Mouse (Mus musculus) lung, postnatal 10 days (tissue): ENCODE measurements around the gene Ppt2.

Source experiments
- DNase-seq: peaks from one replicate; pipeline ENCODE4 v3.0.0; 2021

Ppt2 gene

DNA sequence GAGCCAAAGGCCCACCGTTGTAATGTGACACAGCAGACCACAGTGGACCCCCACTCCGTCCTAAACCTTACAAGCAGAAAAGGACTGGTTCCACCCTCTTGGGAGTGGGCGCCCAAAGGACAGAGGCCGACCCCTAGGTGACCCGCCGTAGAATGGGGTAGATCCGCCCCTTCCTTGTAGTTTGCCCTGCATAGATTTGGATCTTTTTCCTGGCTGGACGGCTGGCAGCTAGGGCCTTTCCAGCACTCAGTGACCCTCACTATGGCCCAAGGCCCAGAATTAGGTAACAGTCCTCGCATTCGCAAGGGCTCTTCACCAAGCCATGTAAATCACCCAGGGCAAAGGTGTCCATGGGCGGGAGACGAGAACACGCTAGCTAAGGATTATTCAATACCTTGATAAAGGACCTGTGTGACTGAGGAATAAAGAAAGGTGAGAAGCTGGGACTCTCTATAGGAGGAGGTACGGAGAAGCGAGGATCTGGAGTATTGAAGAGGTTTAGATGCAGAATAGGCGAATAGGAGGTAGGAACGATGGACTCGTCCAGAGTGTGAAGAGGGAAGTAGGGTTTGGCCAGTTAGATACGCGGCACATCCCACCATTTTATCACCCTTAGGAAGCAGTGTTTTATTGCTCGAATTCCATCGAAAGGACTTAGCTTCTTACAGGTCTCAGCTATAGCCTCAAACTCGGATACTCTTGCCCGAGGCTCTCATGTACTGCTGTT is 23.6 kb downstream of the Ppt2 start:
- DNase-seq: peak; percentile 77

DNA sequence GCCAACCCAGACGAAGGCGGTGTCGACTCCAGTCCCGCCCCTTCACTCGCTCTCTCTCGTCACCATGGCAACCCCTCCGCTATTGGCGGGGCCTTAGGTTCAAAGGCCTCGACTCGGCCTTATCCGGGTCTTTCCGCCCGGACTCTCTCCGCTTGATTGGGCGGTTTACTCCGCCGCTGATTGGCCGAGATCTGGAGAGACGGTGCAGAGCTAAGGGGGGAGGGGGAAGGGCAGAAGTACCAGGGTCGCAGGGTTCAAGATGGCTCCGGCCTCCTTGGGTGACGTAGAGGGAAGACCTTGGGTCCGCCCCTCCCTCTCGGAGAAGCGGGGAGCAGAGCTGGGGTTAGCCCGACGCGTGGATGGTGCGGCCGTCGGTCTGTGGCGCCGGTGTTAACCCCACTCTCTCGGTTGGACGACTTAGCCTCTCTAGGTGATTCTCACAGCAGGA is 24.2 kb downstream of the Ppt2 start, which contains the start of gene Agpat1:
Agpat1 (plus strand) TSS at position 202 of the 448 bp plus-strand sequence.
- DNase-seq: peak; percentile 99

DNA sequence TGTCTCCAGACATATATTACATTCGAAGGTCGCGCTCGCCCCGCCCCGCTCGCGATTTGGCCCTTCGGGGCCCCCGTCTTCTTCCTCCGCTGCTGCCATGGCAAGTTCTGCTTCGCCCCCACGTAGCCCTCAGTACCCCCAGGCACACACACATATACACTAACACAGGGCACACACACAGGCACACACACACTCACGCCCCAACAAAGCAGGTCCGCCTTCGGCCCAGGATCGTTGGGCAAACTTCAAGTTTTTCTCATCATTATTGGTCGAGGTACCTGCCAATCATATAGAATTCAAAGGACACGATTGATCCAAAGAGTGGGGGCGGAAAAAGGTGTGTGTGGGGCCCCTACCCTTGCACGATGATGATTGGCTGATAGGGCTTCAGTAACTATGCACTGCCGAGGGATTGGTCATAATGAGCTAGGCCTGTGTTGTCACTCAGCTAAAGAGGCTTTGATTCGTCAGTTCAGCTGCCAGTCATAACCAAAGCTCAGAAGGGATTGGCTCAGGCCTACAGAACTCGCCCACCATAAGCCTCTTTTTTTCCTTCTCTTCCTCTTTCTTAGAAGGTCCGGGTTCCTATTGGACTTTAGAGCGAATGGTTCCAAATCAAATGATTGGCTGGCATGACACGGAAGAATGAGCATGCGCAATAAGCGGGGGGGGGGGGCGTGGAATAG is 24.8 kb downstream of the Ppt2 start, which contains the start of gene Rnf5:
Rnf5 (minus strand) TSS at position 316 of the 686 bp plus-strand sequence.
- peak; percentile 100 for DNase-seq

DNA sequence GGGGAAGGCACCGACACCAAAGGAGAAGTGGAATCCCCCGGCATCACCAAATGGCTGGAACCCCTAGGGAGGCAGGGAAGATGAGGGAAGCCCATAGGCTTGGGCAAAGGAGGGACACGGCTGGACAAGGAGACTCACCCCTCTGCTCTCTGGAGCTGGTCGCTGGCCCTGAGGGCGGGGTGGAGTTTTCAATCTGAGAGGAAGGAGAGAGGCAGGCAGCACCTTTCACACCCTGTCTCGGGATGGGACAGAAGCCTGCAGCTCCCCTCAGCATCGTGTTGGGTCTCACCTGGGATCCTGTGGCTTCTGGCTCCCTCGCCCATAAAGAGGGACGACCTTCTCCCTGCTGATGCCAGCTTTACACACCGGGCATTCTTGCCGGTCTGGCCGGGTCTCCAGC is 26.5 kb downstream of the Ppt2 start:
- DNase-seq: no peak

DNA sequence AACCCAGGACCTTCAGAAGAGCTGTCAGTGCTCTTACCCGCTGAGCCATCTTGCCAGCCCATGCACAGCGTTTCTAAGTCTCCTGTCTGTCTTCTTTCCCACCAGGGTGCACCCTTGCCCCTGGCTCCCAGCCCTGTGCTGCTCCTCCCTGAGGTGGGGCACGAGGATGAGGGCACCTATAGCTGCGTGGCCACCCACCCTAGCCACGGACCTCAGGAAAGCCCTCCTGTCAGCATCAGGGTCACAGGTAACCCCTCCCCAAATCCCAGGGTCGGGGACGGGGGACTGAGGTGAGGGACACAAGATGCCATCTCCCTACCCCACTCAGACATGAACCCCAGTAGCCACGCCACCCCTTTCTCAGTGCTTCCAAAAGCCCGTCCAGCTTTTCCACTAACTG is 28.4 kb downstream of the Ppt2 start:
- DNase-seq: no peak

DNA sequence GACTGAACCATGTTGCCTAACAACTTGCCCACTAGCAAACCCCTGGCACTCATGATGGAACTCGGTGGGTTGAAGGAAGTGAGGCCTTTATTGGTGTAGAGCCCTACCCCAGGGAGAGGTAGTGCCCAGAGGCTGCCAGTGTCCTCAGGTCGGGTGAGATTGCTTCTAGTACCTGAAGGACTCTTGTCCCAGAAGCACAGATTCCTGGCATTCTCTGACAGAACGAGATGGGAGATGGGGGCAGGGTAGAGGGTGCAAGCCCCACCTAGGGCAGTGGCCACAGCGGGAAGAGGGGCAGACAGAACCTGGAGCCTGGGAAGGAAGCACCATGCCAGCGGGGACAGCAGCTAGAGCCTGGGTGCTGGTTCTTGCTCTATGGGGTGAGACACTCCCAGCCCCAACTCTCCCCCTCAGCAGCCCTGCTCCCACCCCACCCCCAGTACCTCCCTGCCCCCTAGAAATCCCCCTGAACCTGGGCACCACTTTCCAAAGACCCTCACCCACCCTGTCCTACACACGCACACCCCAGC is 30.7 kb downstream of the Ppt2 start, which contains the start of gene Ager:
Ager (plus strand) TSS at position 297 of the 530 bp plus-strand sequence.
- DNase-seq: peak; percentile 78

DNA sequence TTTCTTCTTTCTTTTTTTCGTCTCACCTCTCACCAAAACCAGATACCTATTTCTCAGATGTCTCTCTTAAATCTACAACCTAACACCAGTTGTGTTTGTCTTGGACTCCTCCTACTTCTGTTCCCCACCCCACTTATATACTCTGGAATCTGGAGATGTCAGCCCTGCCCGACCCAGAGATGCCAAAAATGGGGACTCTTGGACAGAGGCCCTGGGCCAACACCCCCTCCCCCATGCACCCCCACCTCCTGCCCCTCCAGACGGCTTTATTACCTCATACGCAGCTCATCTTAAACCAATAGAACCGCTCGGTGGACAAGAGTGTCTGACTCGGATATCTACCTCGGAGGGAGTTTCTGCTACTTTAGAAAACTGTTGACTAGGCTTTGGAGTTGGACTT is 32.2 kb downstream of the Ppt2 start:
- no peak for DNase-seq

DNA sequence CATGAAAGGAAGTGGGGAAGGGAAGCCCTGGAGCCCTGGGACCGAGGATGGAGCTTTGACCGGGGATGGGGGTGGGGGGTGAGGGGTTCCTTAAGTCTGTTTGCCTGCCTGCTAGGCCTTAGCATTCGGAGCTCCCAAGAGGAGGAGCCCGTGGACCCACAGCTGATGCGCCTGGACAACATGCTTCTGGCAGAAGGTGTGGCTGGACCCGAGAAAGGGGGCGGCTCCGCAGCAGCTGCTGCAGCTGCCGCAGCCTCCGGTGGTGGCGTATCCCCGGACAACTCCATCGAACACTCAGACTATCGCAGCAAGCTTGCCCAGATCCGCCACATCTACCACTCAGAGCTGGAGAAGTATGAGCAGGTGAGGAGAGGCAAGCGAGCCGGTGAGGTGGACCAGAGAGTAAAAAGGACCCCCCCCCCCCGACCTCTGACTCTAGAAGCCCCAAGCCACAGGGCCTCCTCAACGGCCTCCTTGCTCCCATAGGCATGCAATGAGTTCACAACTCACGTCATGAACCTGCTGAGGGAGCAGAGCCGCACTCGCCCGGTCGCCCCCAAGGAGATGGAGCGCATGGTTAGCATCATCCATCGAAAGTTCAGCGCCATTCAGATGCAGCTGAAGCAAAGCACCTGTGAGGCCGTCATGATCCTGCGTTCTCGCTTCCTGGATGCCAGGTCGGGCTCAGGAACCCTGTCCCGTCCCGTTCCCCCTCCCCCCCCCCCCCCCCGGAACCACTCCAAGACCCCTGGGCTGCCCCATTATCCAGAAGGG is 34.4 kb downstream of the Ppt2 start:
- DNase-seq: peak; percentile 70

DNA sequence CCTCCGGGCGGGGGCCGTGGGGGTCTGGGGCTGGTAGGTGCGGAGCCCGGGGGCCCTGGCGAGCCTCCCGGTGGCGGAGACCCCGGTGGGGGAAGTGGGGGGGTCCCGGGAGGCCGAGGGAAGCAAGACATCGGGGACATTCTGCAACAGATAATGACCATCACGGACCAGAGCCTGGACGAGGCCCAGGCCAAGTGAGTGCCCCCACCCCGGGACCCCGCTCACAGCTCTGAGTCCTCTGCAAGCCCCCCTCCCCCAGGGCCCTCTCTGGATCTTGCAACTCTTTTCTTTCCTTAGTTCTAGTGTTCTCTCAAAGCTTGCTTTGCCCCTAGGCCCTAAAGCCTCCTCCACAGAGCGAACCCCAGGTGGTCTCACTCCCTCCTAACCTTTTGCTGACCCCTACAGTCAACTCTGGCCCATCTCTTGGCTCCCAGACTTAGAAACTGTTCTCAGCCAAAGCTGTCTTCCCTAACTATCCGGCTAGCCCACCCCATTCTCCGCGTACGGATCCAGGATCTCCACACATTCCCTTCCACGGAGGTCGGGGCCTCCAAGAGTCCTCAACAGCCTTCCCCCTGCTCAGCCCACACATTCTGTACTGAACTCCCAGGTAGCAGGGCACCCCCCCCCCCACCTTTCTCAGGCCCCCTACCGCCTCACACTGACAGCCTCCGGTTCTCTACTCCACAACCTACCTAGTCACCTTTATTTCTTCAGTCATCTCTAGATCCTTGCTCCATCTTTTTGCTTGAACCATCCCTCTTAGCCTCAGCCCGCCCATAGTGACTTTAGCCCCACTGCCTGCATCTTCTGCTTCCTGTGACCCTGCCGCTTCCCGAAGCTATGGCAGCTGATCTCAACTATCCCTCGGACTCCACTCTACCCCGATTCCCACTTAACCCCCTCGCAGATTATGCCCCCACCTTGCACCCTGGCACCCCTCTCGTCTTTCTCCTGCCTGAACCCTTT is 35.4 kb downstream of the Ppt2 start:
- DNase-seq: peak; percentile 61

DNA sequence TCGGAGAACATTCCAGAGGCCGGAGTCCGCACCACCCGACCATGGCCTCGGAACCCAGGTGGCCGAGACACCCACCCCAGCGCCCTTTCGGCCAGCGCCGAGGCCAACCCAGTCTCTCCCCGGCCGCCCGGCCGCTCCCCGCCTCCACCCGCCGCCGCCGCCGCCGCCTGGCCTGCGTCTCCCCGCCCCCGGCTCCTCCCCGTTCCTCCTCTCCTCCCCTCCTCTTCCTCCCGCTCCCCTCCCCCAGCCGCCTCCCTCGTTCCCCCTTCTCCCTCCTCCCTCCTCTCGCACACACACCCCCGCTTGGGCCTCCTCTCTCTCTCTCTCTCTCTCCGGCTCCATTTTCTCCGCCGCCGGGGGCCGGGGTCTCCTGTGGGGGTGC is 36.3 kb downstream of the Ppt2 start:
- peak; percentile 96 for DNase-seq

DNA sequence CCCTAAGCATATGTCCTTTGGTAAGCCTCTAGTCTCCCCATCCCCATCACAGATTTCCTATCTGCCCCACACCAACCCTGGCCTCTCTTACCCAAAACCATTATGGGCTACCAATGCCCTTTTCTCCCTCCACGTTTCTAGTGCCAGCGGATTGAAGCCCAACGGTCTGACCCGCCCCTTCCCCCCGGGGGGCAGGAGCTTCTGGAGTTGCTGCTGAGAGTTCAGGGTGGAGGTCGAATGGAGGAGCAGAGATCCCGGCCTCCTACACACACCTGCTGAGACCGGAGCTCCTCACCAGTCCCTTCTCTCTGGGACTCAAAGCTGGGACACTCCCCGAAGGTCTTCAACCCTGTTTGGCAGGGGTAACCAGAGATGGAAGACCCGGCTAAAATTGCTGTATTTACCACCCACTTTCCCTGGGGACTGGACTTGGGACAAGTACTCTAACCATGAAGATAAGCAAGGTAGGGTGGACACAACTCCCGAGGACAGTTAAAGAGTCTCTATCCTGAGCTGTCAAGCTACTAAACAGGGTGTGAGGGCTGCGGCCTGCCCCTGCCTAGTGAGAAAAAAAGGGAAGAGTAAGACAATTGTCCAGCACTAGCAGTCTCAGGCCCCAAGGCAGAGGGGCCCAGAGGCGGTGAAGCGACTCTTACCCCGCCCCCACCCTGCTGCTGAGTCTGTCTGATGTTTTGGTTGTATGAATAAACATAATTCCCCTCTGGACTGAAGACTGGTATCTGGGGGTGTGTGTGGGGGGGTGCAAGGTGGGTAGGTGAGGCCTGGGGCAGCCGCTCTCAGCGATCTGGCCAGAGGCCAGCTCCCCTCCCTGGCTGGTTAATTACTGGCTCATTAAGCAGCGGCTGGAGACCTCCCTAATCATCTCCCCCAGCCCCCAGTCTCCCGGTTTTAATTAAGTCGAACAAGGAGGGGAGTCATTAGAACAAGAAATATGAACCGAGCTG is 37.0 kb downstream of the Ppt2 start, which contains the start of gene Pbx2:
Pbx2 (plus strand) TSS at position 238 of the 965 bp plus-strand sequence.
- DNase-seq: peak; percentile 49

DNA sequence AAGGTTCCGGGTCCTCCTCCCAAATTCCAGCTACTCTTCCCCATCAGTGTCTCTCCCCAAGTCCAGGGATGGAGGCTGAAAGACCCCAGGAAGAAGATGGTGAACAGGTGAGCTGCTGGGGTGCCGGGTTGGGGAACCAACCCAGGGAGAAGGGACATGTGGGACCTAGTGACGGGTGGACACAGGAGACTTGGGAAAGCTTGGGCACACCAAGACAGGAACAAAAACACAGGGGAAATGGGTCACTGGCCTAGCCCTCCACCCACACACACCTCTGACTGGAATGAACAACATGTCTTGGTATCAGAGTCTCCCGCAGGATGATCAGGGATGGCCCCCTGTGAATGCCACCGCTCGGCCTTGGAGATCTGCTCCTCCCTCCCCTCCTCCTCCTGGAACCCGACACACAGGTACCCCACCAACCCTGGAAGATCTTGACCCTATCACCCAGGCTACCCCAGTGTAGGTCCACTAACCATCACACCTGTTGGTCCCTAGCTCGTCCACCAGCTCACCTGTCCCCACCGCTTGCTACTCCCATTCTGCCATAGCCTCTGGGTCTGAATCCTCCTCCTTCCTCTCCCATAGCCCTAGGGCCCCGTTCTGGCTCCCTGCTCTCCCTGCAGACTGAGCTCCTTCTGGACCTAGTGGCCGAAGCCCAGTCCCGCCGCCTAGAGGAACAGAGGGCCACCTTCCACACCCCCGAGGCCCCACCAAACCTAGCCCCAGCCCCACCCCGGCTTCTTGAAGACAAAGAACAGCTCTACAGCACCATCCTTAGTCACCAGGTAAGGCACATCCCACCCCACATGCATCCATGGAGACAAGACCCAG is 37.9 kb downstream of the Ppt2 start:
- no peak for DNase-seq

DNA sequence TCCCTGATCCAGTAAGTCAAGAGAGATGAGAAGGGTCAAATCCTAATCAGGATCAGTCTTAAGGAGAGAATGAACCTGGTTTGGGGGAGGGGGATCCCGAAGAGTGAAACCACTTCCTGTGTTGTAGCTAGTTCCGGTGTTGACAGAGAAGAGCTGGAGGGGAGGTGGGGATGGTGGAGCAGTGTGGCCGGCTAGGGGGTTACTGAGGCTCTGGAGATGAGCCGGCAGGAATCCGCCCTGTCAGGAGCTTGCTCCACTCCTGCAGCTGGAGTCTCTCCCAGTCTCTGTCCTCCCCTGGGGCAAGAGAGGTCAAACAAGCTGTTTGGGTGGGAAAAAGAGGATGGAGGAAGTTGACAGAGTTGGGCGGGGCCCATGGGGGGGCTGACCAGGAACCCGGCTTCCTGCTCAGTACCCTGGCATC is 38.6 kb downstream of the Ppt2 start, which contains the start of gene Gpsm3:
Gpsm3 (plus strand) TSS at position 126 of the 421 bp plus-strand sequence.
- peak; percentile 88 for DNase-seq

DNA sequence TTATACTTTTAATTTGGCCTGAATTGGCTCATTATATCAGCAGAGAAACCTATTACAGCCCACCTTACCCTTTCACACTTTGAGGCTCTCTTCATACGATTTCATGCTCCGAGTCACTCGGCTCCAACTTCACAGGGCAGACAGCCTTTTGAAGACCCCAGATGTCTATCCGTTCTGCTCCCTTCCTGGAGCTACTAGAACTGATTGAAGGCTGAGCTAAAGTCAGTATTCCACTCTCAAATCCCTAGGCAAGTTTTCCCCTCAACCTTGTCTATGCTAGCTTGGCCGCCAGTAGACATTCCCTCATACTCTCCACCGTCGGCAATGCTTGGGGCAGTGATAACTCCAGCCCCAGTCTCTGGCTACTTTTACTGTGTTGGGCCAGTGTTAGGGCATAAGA is 39.1 kb downstream of the Ppt2 start:
- DNase-seq: no peak

DNA sequence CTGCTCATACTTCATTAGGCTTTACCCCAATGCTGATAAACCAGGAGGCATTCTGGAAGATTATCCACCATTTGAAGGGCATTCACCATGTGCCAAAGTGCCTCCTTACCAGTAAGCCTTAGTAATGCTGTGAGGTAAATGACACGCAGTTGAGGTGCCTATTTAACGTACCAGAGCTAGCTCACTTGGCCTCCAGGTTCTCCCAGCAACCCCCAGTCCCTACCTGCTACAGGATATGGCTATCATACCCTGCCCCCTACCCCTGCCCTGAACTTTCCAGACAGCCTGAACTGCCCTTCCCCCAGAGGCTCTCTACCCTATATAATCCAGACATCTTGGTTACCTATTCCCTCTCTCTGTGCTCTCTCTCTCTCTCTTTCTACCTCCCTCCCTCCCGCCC is 39.5 kb downstream of the Ppt2 start:
- no peak for DNase-seq

DNA sequence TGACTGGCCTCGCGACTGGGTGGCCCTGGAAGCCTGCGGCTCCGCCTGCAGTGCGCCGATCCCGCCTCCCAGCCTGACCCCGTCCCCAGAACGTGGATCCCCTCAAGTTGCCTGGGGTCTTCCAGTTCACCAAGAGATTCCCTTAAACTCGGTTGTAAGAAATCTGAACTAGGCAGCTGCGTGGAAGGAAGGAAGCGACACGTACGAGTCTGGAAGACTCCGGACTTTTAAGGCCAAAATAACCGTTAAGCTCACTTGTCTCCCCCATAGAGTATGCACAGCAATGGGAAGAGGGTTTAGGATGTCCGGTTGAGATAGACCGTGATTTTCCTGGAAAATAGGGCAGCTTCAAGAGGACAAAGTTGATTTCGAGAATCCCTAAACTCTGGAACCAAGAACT is 40.5 kb downstream of the Ppt2 start:
- no peak for DNase-seq

DNA sequence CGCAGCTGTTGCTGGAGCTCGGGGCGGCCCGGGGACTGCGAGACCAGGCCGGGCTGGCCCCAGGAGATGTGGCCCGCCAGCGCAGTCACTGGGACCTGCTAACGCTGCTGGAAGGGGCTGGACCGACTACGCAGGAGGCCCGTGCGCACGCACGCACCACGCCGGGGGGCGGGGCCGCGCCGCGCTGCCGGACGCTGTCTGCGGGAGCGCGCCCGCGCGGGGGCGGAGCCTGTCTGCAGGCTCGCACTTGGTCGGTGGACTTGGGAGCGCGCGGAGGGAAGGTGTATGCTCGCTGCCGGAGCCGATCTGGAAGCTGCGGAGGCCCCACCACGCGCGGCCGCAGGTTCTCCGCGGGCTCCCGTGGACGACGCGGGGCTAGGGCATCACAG is 40.9 kb downstream of the Ppt2 start:
- peak; percentile 97 for DNase-seq

DNA sequence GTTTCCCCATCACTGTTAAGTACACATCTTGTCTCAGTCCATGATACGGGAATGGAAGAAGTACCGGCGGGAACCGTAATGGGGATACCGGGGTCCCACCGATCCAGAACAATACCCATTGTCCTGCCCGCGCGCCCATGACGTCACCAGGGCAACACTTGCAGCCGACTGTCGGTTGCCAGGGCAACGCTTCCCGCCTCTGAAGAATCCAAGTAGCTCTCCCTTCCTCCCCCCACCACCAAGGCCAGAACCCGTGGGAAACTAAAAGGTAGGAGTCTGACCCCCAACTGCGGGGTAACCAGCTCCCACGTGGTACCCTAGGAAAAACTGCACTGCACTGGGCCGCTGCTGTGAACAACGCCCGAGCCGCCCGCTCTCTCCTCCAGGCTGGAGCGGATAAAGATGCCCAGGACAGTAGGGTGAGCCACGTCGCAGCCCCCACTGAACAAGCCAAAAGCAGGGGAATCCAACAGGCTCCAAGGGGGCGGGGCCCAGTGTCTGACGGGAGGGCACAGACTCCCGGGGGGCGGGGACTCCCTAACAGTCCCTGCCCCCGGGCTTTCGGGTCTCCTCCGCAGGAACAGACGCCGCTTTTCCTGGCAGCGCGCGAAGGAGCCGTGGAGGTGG is 41.4 kb downstream of the Ppt2 start:
- peak; percentile 94 for DNase-seq
